Mouse (Mus musculus) ES-Bruce4 (cell line): ENCODE results near the gene Myh8. TPM values are rescaled to one million over a fixed set of nuclear protein-coding genes. Genes with fewer than 3 reads are reported as not detected.

Experiments used
- H3K27ac ChIP-seq: 2 replicates; pipeline ENCODE4 v1.5.1; 2012; ENCODE audit warnings: low read length, inconsistent platforms; ENCODE audit not compliant: insufficient read depth
- H3K27me3 ChIP-seq: 2 replicates; pipeline ENCODE4 v1.6.1; 2012; ENCODE audit warnings: mild to moderate bottlenecking, low read length, inconsistent platforms; ENCODE audit not compliant: control insufficient read depth, poor library complexity, insufficient read depth, severe bottlenecking
- H3K36me3 ChIP-seq: 2 replicates; pipeline ENCODE4 v1.6.1; 2012; ENCODE audit warnings: inconsistent platforms, mild to moderate bottlenecking, low read length, moderate library complexity; ENCODE audit not compliant: control insufficient read depth, poor library complexity, insufficient read depth, severe bottlenecking
- H3K4me1 ChIP-seq: one replicate; pipeline ENCODE4 v1.8.1; 2011; ENCODE audit warnings: low read length; ENCODE audit not compliant: control insufficient read depth, insufficient read depth
- H3K4me3 ChIP-seq: 2 replicates; pipeline ENCODE4 v1.5.1; 2011; ENCODE audit warnings: low read depth, mild to moderate bottlenecking, low read length
- H3K9ac ChIP-seq: 2 replicates; pipeline ENCODE4 v1.6.1; 2012; ENCODE audit warnings: low read depth, mild to moderate bottlenecking, inconsistent platforms; ENCODE audit not compliant: poor library complexity, severe bottlenecking
- H3K9me3 ChIP-seq: replicated peaks from 2 replicates; pipeline ENCODE4 v1.6.1; 2012; ENCODE audit warnings: mild to moderate bottlenecking, low read length, inconsistent platforms; ENCODE audit not compliant: control insufficient read depth, poor library complexity, insufficient read depth, severe bottlenecking
- CTCF ChIP-seq: IDR thresholded peaks from one replicate; pipeline ENCODE4 v1.8.1; 2011; ENCODE audit warnings: low read depth, low read length
- EP300 ChIP-seq: IDR thresholded peaks from 2 replicates; pipeline ENCODE4 v1.6.1; 2011; ENCODE audit warnings: low read depth, low read length; ENCODE audit not compliant: insufficient read depth
- POLR2A ChIP-seq: IDR thresholded peaks from one replicate; pipeline ENCODE4 v1.8.1; 2011; ENCODE audit warnings: low read length; ENCODE audit not compliant: insufficient read depth
- polyA plus RNA-seq: library from polyadenylated mRNA; stranded (reverse); fragments of >200 nt; gene quantifications from 2 replicates; pipeline ENCODE4 v1.2.4, GENCODE M21; 2011; ENCODE audit warnings: low read depth; ENCODE audit not compliant: missing spikeins, insufficient read depth, insufficient read length

Gene Myh8
- polyA plus RNA-seq, 1 experiment: not detected

- Histone ChIP-seq H3K9me3 (no peaks in the 10 kb centered on the region), H3K9ac (no peak overlapping the region), H3K4me3 (no peak overlapping the region), H3K27me3 (no peaks in the 10 kb centered on the region), H3K27ac (no peak overlapping the region), H3K4me1 (peaks cover 5% of the 10 kb centered on the region), H3K36me3 (no peaks in the 10 kb centered on the region)
- TF ChIP-seq POLR2A: no peak
- TF ChIP-seq EP300: no peak
- peak; percentile 89 for TF ChIP-seq CTCF
Measured at GRCm38 (mm10) chr11:67350153-67350768, 73.3 kb downstream of the Myh8 start.

- H3K27me3 ChIP-seq: no peaks in the 10 kb centered on the region
- no peak overlapping the region for H3K27ac ChIP-seq
- no peaks in the 10 kb centered on the region for H3K36me3 ChIP-seq
- no peak overlapping the region for H3K4me3 ChIP-seq
- H3K9ac ChIP-seq: no peak overlapping the region
- H3K4me1 ChIP-seq: no peaks in the 10 kb centered on the region
- TF ChIP-seq EP300 (no peak), POLR2A (no peak)
- H3K9me3 ChIP-seq: no peaks in the 10 kb centered on the region
Measured at GRCm38 (mm10) chr11:67353011-67353410, 76.1 kb downstream of the Myh8 start.

- Histone ChIP-seq H3K36me3 (no peaks in the 10 kb centered on the region), H3K27ac (no peak overlapping the region), H3K27me3 (no peaks in the 10 kb centered on the region), H3K9me3 (0 out of 2 replicates have a peak, but pooled peaks cover 4% of the 10 kb centered on the region), H3K4me3 (no peak overlapping the region), H3K9ac (no peak overlapping the region), H3K4me1 (no peaks in the 10 kb centered on the region)
- no peak for TF ChIP-seq CTCF
- TF ChIP-seq EP300: no peak
- TF ChIP-seq POLR2A: no peak
Measured at GRCm38 (mm10) chr11:67358031-67358430, 81.1 kb downstream of the Myh8 start.

Other genes with a start within 250 kb of the Myh8 start
- 24.5 and 30.6 TPM in 2 replicates for gene Adprm, start 224.5 kb upstream of the Myh8 start, polyA plus RNA-seq
- gene Sco1, start 224.5 kb upstream of the Myh8 start, polyA plus RNA-seq: 37.7 and 44.2 TPM in 2 replicates
- 0.36 and 0.47 TPM in 2 replicates for gene Myh3, start 198.8 kb upstream of the Myh8 start, polyA plus RNA-seq
- gene Myh2, start 106.1 kb upstream of the Myh8 start, polyA plus RNA-seq: not detected in 2 replicates
- not detected in 2 replicates for gene Myh1, start 77.1 kb upstream of the Myh8 start, polyA plus RNA-seq
- not detected in 2 replicates for gene Myh4, start 39.1 kb upstream of the Myh8 start, polyA plus RNA-seq
- 0.35 TPM in 1 of 2 replicates, not detected in the other for gene Myh13, start 44.5 kb downstream of the Myh8 start, polyA plus RNA-seq
- gene Gas7, start 178.3 kb downstream of the Myh8 start, polyA plus RNA-seq: 2.3 and 2.7 TPM in 2 replicates